Mouse (Mus musculus): ENCODE data around the gene Usp48. TPM values are rescaled to one million over a fixed set of nuclear protein-coding genes. Genes with fewer than 3 reads are reported as not detected.

Gene Usp48
- polyA plus RNA-seq, 1 experiment from 2014 or later, result 69.2 TPM

GRCm38 (mm10) chr4:137627476-137628235, 34.1 kb downstream of the Usp48 start:
- no peak overlapping the region for H3K9ac ChIP-seq
- WGBS, result 52% methylated on average over 8 of the region's 8 CpGs
- H3K27ac ChIP-seq (replicated peaks), result no peak overlapping the region
- H3K4me2 ChIP-seq, result no peak overlapping the region
- H3K4me3 ChIP-seq, result no peak overlapping the region
- H3K27me3 ChIP-seq, result no peaks in the 10 kb centered on the region
- H3K9me3 ChIP-seq, result no peaks in the 10 kb centered on the region
- peaks cover 93% of the 10 kb centered on the region for H3K36me3 ChIP-seq
- no peaks in the 10 kb centered on the region for H3K4me1 ChIP-seq (replicated peaks)
- no peak for ATAC-seq (ENCODE audit: low read depth)

- 85% methylated on average over 6 of the region's 6 CpGs for WGBS
- Histone ChIP-seq H3K9ac (no peak overlapping the region), H3K4me1 (replicated peaks) (no peaks in the 10 kb centered on the region), H3K4me3 (no peak overlapping the region), H3K9me3 (no peaks in the 10 kb centered on the region), H3K27me3 (no peaks in the 10 kb centered on the region), H3K36me3 (peaks cover 93% of the 10 kb centered on the region), H3K27ac (replicated peaks) (no peak overlapping the region), H3K4me2 (no peak overlapping the region)
- ATAC-seq (ENCODE audit: low read depth), result no peak
These were observed 34.8 kb downstream of the Usp48 start for GRCm38 (mm10) chr4:137628400-137628799.

- 92% methylated on average over 7 of the region's 7 CpGs for WGBS
- no peaks in the 10 kb centered on the region for H3K4me1 ChIP-seq (replicated peaks)
- H3K36me3 ChIP-seq, result peaks cover 91% of the 10 kb centered on the region
- no peak for ATAC-seq (ENCODE audit: low read depth)
- H3K27me3 ChIP-seq, result no peaks in the 10 kb centered on the region
- H3K9me3 ChIP-seq, result no peaks in the 10 kb centered on the region
- H3K9ac ChIP-seq, result no peak overlapping the region
- no peak overlapping the region for H3K4me3 ChIP-seq
- H3K4me2 ChIP-seq, result no peak overlapping the region
- no peak overlapping the region for H3K27ac ChIP-seq (replicated peaks)
These were observed 35.8 kb downstream of the Usp48 start for GRCm38 (mm10) chr4:137629354-137629753.

GRCm38 (mm10) chr4:137630153-137630552, 36.6 kb downstream of the Usp48 start:
- no peaks in the 10 kb centered on the region for H3K4me1 ChIP-seq (replicated peaks)
- ATAC-seq (ENCODE audit: low read depth), result no peak
- peaks cover 91% of the 10 kb centered on the region for H3K36me3 ChIP-seq
- no peak overlapping the region for H3K4me2 ChIP-seq
- no peak overlapping the region for H3K27ac ChIP-seq (replicated peaks)
- H3K9me3 ChIP-seq, result no peaks in the 10 kb centered on the region
- H3K27me3 ChIP-seq, result no peaks in the 10 kb centered on the region
- 78% methylated on average over 2 of the region's 2 CpGs for WGBS
- H3K9ac ChIP-seq, result no peak overlapping the region
- H3K4me3 ChIP-seq, result no peak overlapping the region

- Histone ChIP-seq H3K36me3 (peaks cover 93% of the 10 kb centered on the region), H3K4me3 (no peak overlapping the region), H3K27ac (replicated peaks) (no peak overlapping the region), H3K9ac (no peak overlapping the region), H3K27me3 (no peaks in the 10 kb centered on the region), H3K4me1 (replicated peaks) (no peaks in the 10 kb centered on the region), H3K4me2 (no peak overlapping the region), H3K9me3 (no peaks in the 10 kb centered on the region)
- 68% methylated on average over 3 of the region's 3 CpGs for WGBS
- ATAC-seq (ENCODE audit: low read depth), result no peak
These were observed 38.0 kb downstream of the Usp48 start for GRCm38 (mm10) chr4:137631596-137631995.

- H3K9ac ChIP-seq, result no peak overlapping the region
- H3K9me3 ChIP-seq, result no peaks in the 10 kb centered on the region
- no peak for ATAC-seq (ENCODE audit: low read depth)
- H3K27me3 ChIP-seq, result no peaks in the 10 kb centered on the region
- H3K4me1 ChIP-seq (replicated peaks), result no peaks in the 10 kb centered on the region
- 92% methylated on average over 4 of the region's 4 CpGs for WGBS
- H3K27ac ChIP-seq (replicated peaks), result no peak overlapping the region
- H3K4me2 ChIP-seq, result no peak overlapping the region
- H3K36me3 ChIP-seq, result peaks cover 96% of the 10 kb centered on the region
- H3K4me3 ChIP-seq, result no peak overlapping the region
These were observed 39.8 kb downstream of the Usp48 start for GRCm38 (mm10) chr4:137633394-137633793.

- no peaks in the 10 kb centered on the region for H3K4me1 ChIP-seq (replicated peaks)
- H3K9me3 ChIP-seq, result no peaks in the 10 kb centered on the region
- H3K4me2 ChIP-seq, result no peak overlapping the region
- no peak for ATAC-seq (ENCODE audit: low read depth)
- no peak overlapping the region for H3K4me3 ChIP-seq
- H3K9ac ChIP-seq, result no peak overlapping the region
- peaks cover 96% of the 10 kb centered on the region for H3K36me3 ChIP-seq
- no peaks in the 10 kb centered on the region for H3K27me3 ChIP-seq
- H3K27ac ChIP-seq (replicated peaks), result no peak overlapping the region
- 86% methylated on average over 3 of the region's 3 CpGs for WGBS
These were observed 43.0 kb downstream of the Usp48 start for GRCm38 (mm10) chr4:137636597-137636996.

- H3K4me1 ChIP-seq (replicated peaks), result no peaks in the 10 kb centered on the region
- H3K27me3 ChIP-seq, result no peaks in the 10 kb centered on the region
- no peak overlapping the region for H3K4me2 ChIP-seq
- no peak overlapping the region for H3K9ac ChIP-seq
- peaks cover 87% of the 10 kb centered on the region for H3K36me3 ChIP-seq
- ATAC-seq (ENCODE audit: low read depth), result no peak
- no peak overlapping the region for H3K27ac ChIP-seq (replicated peaks)
- 90% methylated on average over 5 of the region's 5 CpGs for WGBS
- no peak overlapping the region for H3K4me3 ChIP-seq
- no peaks in the 10 kb centered on the region for H3K9me3 ChIP-seq
These were observed 48.0 kb downstream of the Usp48 start for GRCm38 (mm10) chr4:137641556-137641955.

GRCm38 (mm10) chr4:137642101-137642500, 48.5 kb downstream of the Usp48 start:
- no peak overlapping the region for H3K4me3 ChIP-seq
- no peaks in the 10 kb centered on the region for H3K27me3 ChIP-seq
- H3K36me3 ChIP-seq, result peaks cover 84% of the 10 kb centered on the region
- no peaks in the 10 kb centered on the region for H3K4me1 ChIP-seq (replicated peaks)
- no peak overlapping the region for H3K9ac ChIP-seq
- H3K27ac ChIP-seq (replicated peaks), result no peak overlapping the region
- no peak overlapping the region for H3K4me2 ChIP-seq
- ATAC-seq (ENCODE audit: low read depth), result no peak
- no peaks in the 10 kb centered on the region for H3K9me3 ChIP-seq
- 62% methylated on average over 2 of the region's 2 CpGs for WGBS

- peaks cover 83% of the 10 kb centered on the region for H3K36me3 ChIP-seq
- no peak overlapping the region for H3K27ac ChIP-seq (replicated peaks)
- H3K4me2 ChIP-seq, result no peak overlapping the region
- H3K9ac ChIP-seq, result no peak overlapping the region
- H3K9me3 ChIP-seq, result no peaks in the 10 kb centered on the region
- 89% methylated on average over 2 of the region's 2 CpGs for WGBS
- no peak for ATAC-seq (ENCODE audit: low read depth)
- H3K4me1 ChIP-seq (replicated peaks), result no peaks in the 10 kb centered on the region
- H3K4me3 ChIP-seq, result no peak overlapping the region
- H3K27me3 ChIP-seq, result no peaks in the 10 kb centered on the region
These were observed 49.9 kb downstream of the Usp48 start for GRCm38 (mm10) chr4:137643459-137643858.

GRCm38 (mm10) chr4:137646262-137646661, 52.7 kb downstream of the Usp48 start:
- no peak overlapping the region for H3K27ac ChIP-seq (replicated peaks)
- no peak overlapping the region for H3K4me2 ChIP-seq
- no peaks in the 10 kb centered on the region for H3K27me3 ChIP-seq
- ATAC-seq (ENCODE audit: low read depth), result no peak
- H3K4me3 ChIP-seq, result no peak overlapping the region
- no peak overlapping the region for H3K9ac ChIP-seq
- H3K4me1 ChIP-seq (replicated peaks), result no peaks in the 10 kb centered on the region
- H3K36me3 ChIP-seq, result peaks cover 84% of the 10 kb centered on the region
- no peaks in the 10 kb centered on the region for H3K9me3 ChIP-seq

- no peak overlapping the region for H3K9ac ChIP-seq
- no peaks in the 10 kb centered on the region for H3K9me3 ChIP-seq
- no peaks in the 10 kb centered on the region for H3K27me3 ChIP-seq
- ATAC-seq (ENCODE audit: low read depth), result no peak
- H3K4me3 ChIP-seq, result no peak overlapping the region
- 77% methylated on average over 6 of the region's 6 CpGs for WGBS
- peaks cover 92% of the 10 kb centered on the region for H3K36me3 ChIP-seq
- H3K27ac ChIP-seq (replicated peaks), result no peak overlapping the region
- no peak overlapping the region for H3K4me2 ChIP-seq
- H3K4me1 ChIP-seq (replicated peaks), result no peaks in the 10 kb centered on the region
These were observed 54.1 kb downstream of the Usp48 start for GRCm38 (mm10) chr4:137647648-137648047.

GRCm38 (mm10) chr4:137648230-137648629, 54.7 kb downstream of the Usp48 start:
- 85% methylated on average over 9 of the region's 9 CpGs for WGBS
- H3K4me2 ChIP-seq, result no peak overlapping the region
- no peak overlapping the region for H3K9ac ChIP-seq
- no peak overlapping the region for H3K4me3 ChIP-seq
- H3K27ac ChIP-seq (replicated peaks), result no peak overlapping the region
- no peaks in the 10 kb centered on the region for H3K4me1 ChIP-seq (replicated peaks)
- H3K27me3 ChIP-seq, result no peaks in the 10 kb centered on the region
- H3K9me3 ChIP-seq, result no peaks in the 10 kb centered on the region
- H3K36me3 ChIP-seq, result peaks cover 94% of the 10 kb centered on the region
- ATAC-seq (ENCODE audit: low read depth), result no peak

All from neural tube, embryonic 13.5 days (tissue).